Mouse (Mus musculus) midbrain, embryonic 11.5 days (tissue): ENCODE data around the gene Spef2. TPM values are rescaled to one million over a fixed set of nuclear protein-coding genes. Genes with fewer than 3 reads are reported as not detected.
"Not testable (repeated sequence)": the region's sequence is repeated elsewhere in the genome, so short reads cannot be mapped to it uniquely, and the experiment has no call there.

ENCODE experiments used
- ATAC-seq: fragments of 200-750 bp; cut with Nextera tagmentation; 2 replicates; pipeline ENCODE4 v1.8.0; 2017; ENCODE audit warnings: moderate TSS enrichment, moderate library complexity; ENCODE audit not compliant: low FRiP score
- DNase-seq: peaks from one replicate; pipeline ENCODE4 v3.0.0; 2015; ENCODE audit warnings: low spot score; ENCODE audit errors: missing footprints
- H3K27ac ChIP-seq: fragments of 300-500 bp; sonication (generic); 2 replicates; pipeline ENCODE4 v1.5.1; 2014; ENCODE audit warnings: low read depth, low read length
- H3K27me3 ChIP-seq: fragments of 300-500 bp; sonication (generic); 2 replicates; pipeline ENCODE4 v1.6.1; 2014; ENCODE audit warnings: mild to moderate bottlenecking, low read length, moderate library complexity, mixed read lengths; ENCODE audit not compliant: control insufficient read depth, insufficient read depth
- H3K36me3 ChIP-seq: fragments of 300-500 bp; sonication (generic); 2 replicates; pipeline ENCODE4 v1.6.1; 2014; ENCODE audit warnings: mild to moderate bottlenecking, low read length, moderate library complexity, mixed read lengths; ENCODE audit not compliant: control insufficient read depth, insufficient read depth
- H3K4me1 ChIP-seq: fragments of 300-500 bp; sonication (generic); 2 replicates; pipeline ENCODE4 v1.6.1; 2014; ENCODE audit warnings: low read length; ENCODE audit not compliant: control insufficient read depth, insufficient read depth
- H3K4me2 ChIP-seq: fragments of 300-500 bp; sonication (generic); 2 replicates; pipeline ENCODE4 v1.6.1; 2014; ENCODE audit warnings: mild to moderate bottlenecking, moderate library complexity
- H3K4me3 ChIP-seq: fragments of 300-500 bp; sonication (generic); 2 replicates; pipeline ENCODE4 v1.5.1; 2014; ENCODE audit warnings: low read depth, low read length
- H3K9ac ChIP-seq: fragments of 300-500 bp; sonication (generic); 2 replicates; pipeline ENCODE4 v1.6.1; 2014; ENCODE audit warnings: low read length
- H3K9me3 ChIP-seq: fragments of 300-500 bp; sonication (generic); 2 replicates; pipeline ENCODE4 v1.6.1; 2016; ENCODE audit warnings: low read length; ENCODE audit not compliant: control insufficient read depth
- WGBS: fragments of 180-500 bp; shearing (Covaris S2); extraction: QIAGEN DNeasy Blood & Tissue Kit; methylation state at CpG from one replicate; pipeline ENCODE4 v1.1.7; 2014; 5-methylcytosine and 5-hydroxymethylcytosine counted together
- polyA plus RNA-seq: library from polyadenylated mRNA; unstranded; fragments of >200 nt; fragmentation: Nextera tagmentation; extraction: Ambion mirVana; gene quantifications from 2 replicates; pipeline ENCODE4 v1.2.1, GENCODE M21; 2014

Spef2 gene
- polyA plus RNA-seq, 1 experiment from 2014 or later, result 0.71 TPM

- Histone ChIP-seq H3K4me3 (no peak overlapping the region), H3K9me3 (no peaks in the 10 kb centered on the region), H3K4me2 (no peak overlapping the region), H3K27me3 (no peaks in the 10 kb centered on the region), H3K9ac (no peak overlapping the region), H3K4me1 (no peaks in the 10 kb centered on the region), H3K36me3 (no peaks in the 10 kb centered on the region), H3K27ac (no peak overlapping the region)
- WGBS, result 84% methylated on average over 4 of the region's 4 CpGs
- no peak for ATAC-seq
- DNase-seq, result no peak
Measured at GRCm38 (mm10) chr15:9683485-9683884, 65.2 kb downstream of the Spef2 start.

- no peak for ATAC-seq
- Histone ChIP-seq H3K4me1 (no peaks in the 10 kb centered on the region), H3K4me2 (no peak overlapping the region), H3K9me3 (no peaks in the 10 kb centered on the region), H3K27me3 (no peaks in the 10 kb centered on the region), H3K27ac (no peak overlapping the region), H3K4me3 (no peak overlapping the region), H3K36me3 (no peaks in the 10 kb centered on the region), H3K9ac (no peak overlapping the region)
- WGBS, result 75% methylated on average over 9 of the region's 9 CpGs
- DNase-seq, result no peak
Measured at GRCm38 (mm10) chr15:9677343-9678036, 71.2 kb downstream of the Spef2 start.

DNA sequence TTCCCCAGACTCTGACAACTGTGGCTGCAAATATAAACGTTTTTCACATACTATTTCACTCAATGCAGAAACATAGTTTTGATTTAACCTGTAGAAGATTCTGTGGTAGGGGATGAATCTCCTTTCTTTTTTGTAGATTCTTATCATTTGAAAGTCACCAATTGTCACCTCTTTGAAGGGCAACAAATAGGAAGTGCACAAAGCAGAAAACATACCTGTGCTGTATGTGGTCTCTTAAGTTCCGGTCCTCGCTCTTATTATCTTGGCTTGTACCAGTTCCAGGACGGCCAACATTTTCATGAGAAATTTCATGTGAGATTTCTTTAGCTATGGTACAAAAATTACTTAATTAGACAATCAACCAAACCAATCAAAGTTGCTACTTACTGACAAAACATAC is 80.1 kb downstream of the Spef2 start:
- Histone ChIP-seq H3K4me3 (no peak overlapping the region), H3K4me1 (no peaks in the 10 kb centered on the region), H3K9me3 (no peaks in the 10 kb centered on the region), H3K36me3 (no peaks in the 10 kb centered on the region), H3K27ac (no peak overlapping the region), H3K27me3 (no peaks in the 10 kb centered on the region), H3K4me2 (no peak overlapping the region), H3K9ac (no peak overlapping the region)
- ATAC-seq (no peak), DNase-seq (no peak)
- WGBS, result 90% methylated on average over 4 of the region's 4 CpGs

- H3K36me3 ChIP-seq, H3K4me3 ChIP-seq, ATAC-seq, H3K9ac ChIP-seq, DNase-seq, H3K9me3 ChIP-seq, H3K27ac ChIP-seq, H3K27me3 ChIP-seq, H3K4me1 ChIP-seq, H3K4me2 ChIP-seq: not testable (repeated sequence)
- 89% methylated on average over 2 of the region's 2 CpGs for WGBS
Measured at GRCm38 (mm10) chr15:9664948-9665347, 83.7 kb downstream of the Spef2 start.

DNA sequence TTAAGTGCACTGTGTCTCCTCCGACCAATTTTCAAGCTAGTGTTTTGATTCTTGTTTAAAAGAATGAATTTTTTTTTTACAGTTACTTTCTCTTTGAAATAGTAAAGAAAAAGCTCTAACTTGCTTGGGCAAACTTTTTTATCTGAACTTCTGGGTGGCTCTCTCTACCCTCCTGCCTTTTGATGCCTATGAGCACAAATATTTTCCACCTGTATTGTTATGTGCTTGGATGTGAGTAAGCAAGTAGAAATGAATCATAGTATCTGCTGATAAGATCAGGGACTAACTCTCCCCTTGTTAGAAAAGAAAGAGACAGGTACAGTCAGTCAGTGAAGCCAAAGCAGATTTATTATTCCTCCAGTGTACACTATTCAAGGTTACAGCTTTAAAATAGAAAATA is 87.5 kb downstream of the Spef2 start:
- Histone ChIP-seq H3K36me3 (no peaks in the 10 kb centered on the region), H3K27me3 (no peaks in the 10 kb centered on the region), H3K4me3 (no peak overlapping the region), H3K9ac (no peak overlapping the region), H3K4me2 (no peak overlapping the region), H3K9me3 (no peaks in the 10 kb centered on the region), H3K4me1 (no peaks in the 10 kb centered on the region), H3K27ac (no peak overlapping the region)
- WGBS, result 85% methylated on average over 1 of the region's 1 CpGs
- DNase-seq, result no peak
- no peak for ATAC-seq

DNA sequence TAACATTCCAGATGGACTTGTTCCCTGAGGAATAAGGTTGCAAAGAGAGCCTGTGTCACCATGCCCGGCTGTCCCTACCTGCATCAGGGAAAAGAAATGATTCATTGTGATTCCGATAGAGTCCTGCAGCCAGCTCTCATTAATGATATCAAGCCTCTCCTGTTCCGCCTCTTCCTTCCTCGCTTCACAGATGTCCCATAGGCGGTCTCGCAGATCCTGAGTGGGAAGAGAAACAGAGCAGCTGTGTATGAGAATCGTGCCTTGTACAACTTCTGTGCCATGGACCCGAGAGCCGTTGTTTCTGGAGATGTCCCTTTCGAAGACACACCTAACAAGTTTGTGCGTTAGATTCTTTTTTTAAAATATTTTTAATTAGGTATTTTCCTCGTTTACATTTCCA is 114.2 kb downstream of the Spef2 start:
- Histone ChIP-seq H3K27me3 (no peaks in the 10 kb centered on the region), H3K4me1 (no peaks in the 10 kb centered on the region), H3K4me2 (no peak overlapping the region), H3K27ac (no peak overlapping the region), H3K9ac (no peak overlapping the region), H3K36me3 (no peaks in the 10 kb centered on the region), H3K9me3 (no peaks in the 10 kb centered on the region), H3K4me3 (no peak overlapping the region)
- DNase-seq (no peak), ATAC-seq (no peak)
- WGBS, result 92% methylated on average over 12 of the region's 12 CpGs

DNA sequence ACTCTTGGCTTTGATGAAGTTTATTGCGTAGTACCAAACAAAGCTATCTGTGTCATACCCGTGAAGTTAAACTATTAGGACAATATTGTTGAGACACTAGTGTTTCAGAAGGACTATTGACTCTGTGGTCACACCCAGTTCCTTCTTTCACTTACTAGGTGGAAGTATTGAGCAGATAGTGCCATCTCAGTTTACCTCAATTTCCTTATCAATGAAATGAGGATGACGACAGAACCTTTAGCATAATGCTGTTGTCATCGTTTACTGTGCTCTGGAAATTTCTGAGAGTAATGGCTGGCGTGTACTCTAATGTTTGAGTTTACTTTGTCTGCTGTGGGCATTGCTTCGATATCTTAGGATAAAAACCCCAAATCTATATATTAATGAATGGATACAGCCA is 117.0 kb downstream of the Spef2 start:
- no peak for DNase-seq
- Histone ChIP-seq H3K4me1 (no peaks in the 10 kb centered on the region), H3K27me3 (no peaks in the 10 kb centered on the region), H3K36me3 (no peaks in the 10 kb centered on the region), H3K9me3 (no peaks in the 10 kb centered on the region), H3K4me2 (no peak overlapping the region), H3K27ac (no peak overlapping the region), H3K4me3 (no peak overlapping the region), H3K9ac (no peak overlapping the region)
- 91% methylated on average over 6 of the region's 6 CpGs for WGBS
- no peak for ATAC-seq

GRCm38 (mm10) chr15:9629660-9630059 is 119.0 kb downstream of the Spef2 start:
- Histone ChIP-seq H3K4me3 (no peak overlapping the region), H3K9me3 (no peaks in the 10 kb centered on the region), H3K36me3 (no peaks in the 10 kb centered on the region), H3K27ac (no peak overlapping the region), H3K9ac (no peak overlapping the region), H3K27me3 (no peaks in the 10 kb centered on the region), H3K4me2 (no peak overlapping the region), H3K4me1 (no peaks in the 10 kb centered on the region)
- 85% methylated on average over 1 of the region's 1 CpGs for WGBS
- ATAC-seq (no peak), DNase-seq (no peak)

- H3K9ac ChIP-seq, result no peak overlapping the region
- no peaks in the 10 kb centered on the region for H3K36me3 ChIP-seq
- H3K4me2 ChIP-seq, result no peak overlapping the region
- ATAC-seq (no peak), DNase-seq (no peak)
- H3K4me3 ChIP-seq, result no peak overlapping the region
- H3K27me3 ChIP-seq, result no peaks in the 10 kb centered on the region
- H3K27ac ChIP-seq, result no peak overlapping the region
- no peaks in the 10 kb centered on the region for H3K4me1 ChIP-seq
- no peaks in the 10 kb centered on the region for H3K9me3 ChIP-seq
- 74% methylated on average over 2 of the region's 2 CpGs for WGBS
Measured at GRCm38 (mm10) chr15:9624619-9625018, 124.0 kb downstream of the Spef2 start.
